Mouse (Mus musculus) liver, postnatal 0 days (tissue): ENCODE data around the gene Spag7.

ENCODE experiments used
- CTCF ChIP-seq: sonication (generic); IDR thresholded peaks from 2 replicates; pipeline ENCODE4 v1.5.1; 2016; ENCODE audit warnings: antibody characterized with exemption, low read depth
- EP300 ChIP-seq: IDR thresholded peaks from 2 replicates; pipeline ENCODE4 v1.6.1; 2016; ENCODE audit warnings: antibody characterized with exemption, low read depth, mild to moderate bottlenecking

DNA sequence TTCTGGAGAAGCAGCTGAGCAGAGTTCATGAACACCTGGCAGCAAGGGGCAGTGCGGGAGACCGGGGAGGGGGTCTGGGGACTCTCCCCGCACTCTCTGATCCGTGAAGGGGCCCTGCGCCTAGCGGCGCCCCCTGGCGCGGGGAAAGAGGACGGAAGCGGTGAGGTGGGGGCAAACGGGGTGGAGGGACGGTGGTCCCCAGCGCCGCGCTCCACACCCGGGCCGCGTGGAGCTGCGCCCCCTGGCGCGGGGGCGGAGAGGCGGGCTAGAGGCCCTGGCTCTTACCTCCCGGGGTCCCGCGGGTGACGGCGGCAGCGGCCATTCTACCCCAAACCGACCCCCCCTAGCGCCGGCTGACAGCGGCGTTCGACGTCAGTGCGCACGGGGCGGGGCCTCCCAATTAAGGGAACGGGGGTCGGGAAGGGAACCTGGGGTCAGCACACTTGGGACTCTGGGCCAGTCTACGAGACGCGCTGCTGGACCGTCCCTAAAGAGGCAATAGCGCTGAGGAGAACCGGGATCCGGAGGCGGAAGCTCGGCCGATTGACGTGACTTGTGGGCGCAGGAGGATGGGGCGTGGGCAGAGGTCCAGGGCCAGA lies 18.5 kb upstream of the Spag7 start, which contains the start of gene Camta2:
- TF ChIP-seq CTCF (peak; percentile 63), EP300 (no peak)
